Mouse (Mus musculus) heart, postnatal 0 days (tissue): ENCODE measurements at regions not wholly inside any gene's neighbourhood (a gene's known extent, or its start where the extent isn't known, plus 50 kb on each side); places are given as distances from the start of the nearest gene placed in this dataset.

Experiments
- CTCF ChIP-seq: IDR thresholded peaks from 2 replicates; pipeline ENCODE4 v1.5.1; 2016; ENCODE audit warnings: antibody characterized with exemption, control low read depth, low read depth
- EP300 ChIP-seq: IDR thresholded peaks from 2 replicates; pipeline ENCODE4 v1.6.1; 2016; ENCODE audit warnings: antibody characterized with exemption, low read depth

DNA sequence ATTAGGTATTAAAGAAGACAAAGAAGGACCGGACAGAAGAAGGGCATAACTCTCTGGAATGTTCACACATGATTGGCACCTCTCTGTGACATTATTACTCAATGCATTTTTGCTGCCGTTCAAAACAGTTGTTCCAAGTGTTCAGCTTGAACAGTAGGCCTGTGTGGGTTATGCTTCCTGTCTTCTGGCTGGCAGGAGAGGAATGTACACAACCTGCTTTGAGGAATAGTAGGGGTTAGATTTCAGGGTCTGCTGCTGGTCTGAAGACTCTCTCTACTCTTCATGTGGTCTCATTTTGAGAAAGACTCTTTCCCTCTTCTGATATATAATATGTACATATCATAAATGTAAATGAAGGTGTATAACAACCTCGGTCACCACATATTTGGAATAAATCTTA lies 137.2 kb upstream of the Adgra3 start:
- TF ChIP-seq EP300 (no peak), CTCF (no peak)
